Mouse (Mus musculus) lung, postnatal 0 days (tissue): ENCODE measurements around the gene Dock9. TPM values are rescaled to one million over a fixed set of nuclear protein-coding genes. Genes with fewer than 3 reads are reported as not detected.
A peak's percentile ranks its signal among the peaks of the same experiment; 100 is the strongest.

Source experiments
- ATAC-seq: fragments of 200-750 bp; cut with Nextera tagmentation; 2 replicates; pipeline ENCODE4 v1.8.0; 2017; ENCODE audit warnings: moderate library complexity
- DNase-seq: peaks from one replicate; pipeline ENCODE4 v3.0.0-alpha.2; 2016; ENCODE audit warnings: low spot score
- H3K27ac ChIP-seq: fragments of 300-500 bp; sonication (generic); 2 replicates; pipeline ENCODE4 v1.5.1; 2014; ENCODE audit warnings: antibody characterized with exemption, mild to moderate bottlenecking, low read length, mixed read lengths
- H3K27me3 ChIP-seq: fragments of 300-500 bp; sonication (generic); replicated peaks from 2 replicates; pipeline ENCODE4 v1.6.1; 2014; ENCODE audit warnings: low read length, mixed read lengths; ENCODE audit not compliant: insufficient read depth
- H3K36me3 ChIP-seq: fragments of 300-500 bp; sonication (generic); 2 replicates; pipeline ENCODE4 v1.6.1; 2014; ENCODE audit warnings: low read length, mixed read lengths; ENCODE audit not compliant: insufficient read depth
- H3K4me1 ChIP-seq: fragments of 300-500 bp; sonication (generic); 2 replicates; pipeline ENCODE4 v1.6.1; 2014; ENCODE audit warnings: antibody characterized with exemption, low read depth, low read length, mixed read lengths; ENCODE audit not compliant: insufficient read depth
- H3K4me2 ChIP-seq: fragments of 300-500 bp; sonication (generic); replicated peaks from 2 replicates; pipeline ENCODE4 v1.6.1; 2014; ENCODE audit warnings: low read depth, mild to moderate bottlenecking, low read length, moderate library complexity, mixed read lengths
- H3K4me3 ChIP-seq: fragments of 300-500 bp; sonication (generic); 2 replicates; pipeline ENCODE4 v1.5.1; 2014; ENCODE audit warnings: low read depth, low read length
- H3K9ac ChIP-seq: fragments of 300-500 bp; sonication (generic); replicated peaks from 2 replicates; pipeline ENCODE4 v1.6.1; 2014; ENCODE audit warnings: low read depth, mild to moderate bottlenecking
- H3K9me3 ChIP-seq: fragments of 300-500 bp; sonication (generic); 2 replicates; pipeline ENCODE4 v1.6.1; 2016; ENCODE audit warnings: low read length, mixed read lengths
- CTCF ChIP-seq: IDR thresholded peaks from 2 replicates; pipeline ENCODE4 v1.5.1; 2016; ENCODE audit warnings: antibody characterized with exemption, mild to moderate bottlenecking
- EP300 ChIP-seq: IDR thresholded peaks from 2 replicates; pipeline ENCODE4 v1.6.1; 2016; ENCODE audit warnings: antibody characterized with exemption, mild to moderate bottlenecking, control low read depth
- WGBS: fragments of 180-500 bp; shearing (Covaris S2); extraction: QIAGEN DNeasy Blood & Tissue Kit; methylation state at CpG from one replicate; pipeline ENCODE4 v1.1.7; 2014; 5-methylcytosine and 5-hydroxymethylcytosine counted together
- polyA plus RNA-seq: library from polyadenylated mRNA; unstranded; fragments of >200 nt; fragmentation: Nextera tagmentation; extraction: Ambion mirVana; gene quantifications from 2 replicates; pipeline ENCODE4 v1.2.1, GENCODE M21; 2015

Gene Dock9
- polyA plus RNA-seq, 1 experiment from 2014 or later = 19.8 TPM

DNA sequence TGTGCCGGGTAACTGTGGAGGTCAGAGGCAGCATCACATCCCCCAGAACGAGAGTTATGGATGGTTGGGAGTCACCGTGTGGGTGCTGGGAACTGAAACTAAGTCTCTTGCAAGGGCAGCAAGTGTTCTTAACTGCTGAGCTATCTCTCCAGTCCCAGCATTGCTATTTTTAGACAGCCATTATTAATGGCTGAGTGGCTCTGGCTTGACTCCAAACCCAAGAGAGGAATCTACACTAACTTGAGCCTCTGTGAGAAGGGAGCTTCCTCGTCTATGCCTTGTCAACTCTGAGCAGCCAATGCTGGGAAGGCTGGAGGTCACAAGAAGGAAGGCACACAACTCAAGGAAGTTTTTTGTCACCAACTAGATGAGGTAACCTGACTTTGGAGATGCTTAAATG is 275.9 kb downstream of the Dock9 start:
- Histone ChIP-seq H3K4me3 (no peak overlapping the region), H3K4me1 (peaks cover 10% of the 10 kb centered on the region; the same call in 1 of the 2 replicates), H3K36me3 (no peaks in the 10 kb centered on the region), H3K27ac (no peak overlapping the region), H3K4me2 (no peak overlapping the region), H3K27me3 (no peaks in the 10 kb centered on the region), H3K9me3 (no peaks in the 10 kb centered on the region), H3K9ac (no peak overlapping the region)
- 28% methylated on average over 4 of the region's 4 CpGs for WGBS
- peak; percentile 48 for DNase-seq
- TF ChIP-seq EP300 (no peak), CTCF (no peak)
- ATAC-seq = peak; percentile 40; the same call in 1 of the 2 replicates

DNA sequence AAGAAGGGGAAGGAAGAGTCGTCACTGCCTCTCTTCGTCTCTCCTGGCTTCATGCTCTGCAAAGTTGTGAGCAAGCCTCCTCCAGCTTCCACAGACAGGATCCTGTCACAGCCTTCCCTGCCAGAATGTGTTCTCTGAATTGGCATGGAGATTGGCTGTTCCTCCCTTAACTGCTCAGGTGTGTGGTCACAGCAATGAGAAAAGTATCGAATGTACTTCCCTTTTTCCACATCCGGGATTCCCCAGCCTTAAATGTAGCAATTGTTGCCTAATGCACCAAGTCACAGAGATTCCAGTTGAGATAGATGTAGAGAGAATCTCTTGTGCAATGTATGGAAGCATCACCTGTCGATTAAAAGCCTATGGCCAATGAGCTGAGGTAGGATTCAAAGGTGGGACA is 280.8 kb downstream of the Dock9 start:
- H3K36me3 ChIP-seq = no peaks in the 10 kb centered on the region
- H3K4me2 ChIP-seq = no peak overlapping the region
- H3K4me3 ChIP-seq = no peak overlapping the region
- DNase-seq (no peak), ATAC-seq (no peak)
- no peaks in the 10 kb centered on the region for H3K9me3 ChIP-seq
- H3K9ac ChIP-seq = no peak overlapping the region
- H3K27ac ChIP-seq = no peak overlapping the region
- TF ChIP-seq EP300 (no peak), CTCF (no peak)
- no peaks in the 10 kb centered on the region for H3K27me3 ChIP-seq
- H3K4me1 ChIP-seq = peaks cover 7% of the 10 kb centered on the region; the same call in 1 of the 2 replicates
- WGBS = 75% methylated on average over 5 of the region's 5 CpGs

DNA sequence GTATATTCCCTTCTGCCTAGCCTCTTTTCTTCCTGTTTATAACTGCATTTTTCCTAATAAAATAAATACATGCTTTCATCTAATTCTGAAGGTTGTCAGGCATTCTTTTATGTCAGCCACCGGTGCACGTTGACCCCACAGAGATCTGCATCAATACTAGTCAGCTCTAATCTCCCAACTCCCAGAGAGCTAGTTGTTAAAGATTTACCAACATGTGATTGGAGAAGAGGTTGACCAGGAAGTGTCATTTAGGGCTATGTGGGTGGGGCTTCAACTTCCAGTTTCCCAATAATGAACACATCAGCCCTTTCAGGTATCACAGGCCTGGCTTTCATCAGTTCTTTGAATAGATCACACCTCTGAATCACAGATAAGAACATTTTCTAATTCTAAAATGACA is 288.7 kb downstream of the Dock9 start:
- ATAC-seq (no peak), DNase-seq (no peak)
- no peaks in the 10 kb centered on the region for H3K9me3 ChIP-seq
- TF ChIP-seq CTCF (no peak), EP300 (no peak)
- H3K4me2 ChIP-seq = no peak overlapping the region
- H3K27me3 ChIP-seq = no peaks in the 10 kb centered on the region; the same call in 1 of the 2 replicates
- no peak overlapping the region for H3K4me3 ChIP-seq
- WGBS = 38% methylated on average over 2 of the region's 2 CpGs
- H3K4me1 ChIP-seq = no peaks in the 10 kb centered on the region
- no peaks in the 10 kb centered on the region for H3K36me3 ChIP-seq
- H3K9ac ChIP-seq = no peak overlapping the region
- no peak overlapping the region for H3K27ac ChIP-seq

DNA sequence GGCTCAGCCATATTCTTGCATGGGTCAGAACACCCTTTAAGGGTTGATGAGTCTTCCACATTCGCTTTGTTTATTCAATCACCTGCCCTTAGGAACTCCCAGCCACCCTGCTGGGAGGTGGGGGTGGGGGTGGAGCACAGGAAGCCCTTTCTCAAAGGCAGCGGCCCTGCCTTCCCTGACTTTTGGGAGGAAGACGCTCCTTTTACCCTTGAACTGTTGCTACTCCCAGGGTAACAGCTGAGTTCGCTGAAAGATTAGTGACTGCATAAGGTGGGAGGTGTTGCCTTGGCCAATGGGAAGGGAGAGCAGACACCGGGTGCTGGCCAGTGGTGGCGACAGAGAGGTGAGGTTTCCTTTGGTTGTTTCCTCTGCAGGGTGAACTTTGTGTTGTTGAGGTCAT is 291.3 kb downstream of the Dock9 start:
- no peak overlapping the region for H3K4me2 ChIP-seq
- TF ChIP-seq CTCF = no peak; the same call in 1 of the 2 replicates
- no peak for TF ChIP-seq EP300
- 0 out of 2 replicates have a peak, but pooled peaks have one; percentile 26 for ATAC-seq
- H3K4me3 ChIP-seq = no peak overlapping the region
- no peak overlapping the region for H3K9ac ChIP-seq
- no peak for DNase-seq
- no peak overlapping the region for H3K27ac ChIP-seq
- WGBS = 20% methylated on average over 6 of the region's 6 CpGs
- H3K9me3 ChIP-seq = no peaks in the 10 kb centered on the region
- no peaks in the 10 kb centered on the region for H3K4me1 ChIP-seq
- H3K27me3 ChIP-seq = no peaks in the 10 kb centered on the region; the same call in 1 of the 2 replicates
- H3K36me3 ChIP-seq = no peaks in the 10 kb centered on the region

DNA sequence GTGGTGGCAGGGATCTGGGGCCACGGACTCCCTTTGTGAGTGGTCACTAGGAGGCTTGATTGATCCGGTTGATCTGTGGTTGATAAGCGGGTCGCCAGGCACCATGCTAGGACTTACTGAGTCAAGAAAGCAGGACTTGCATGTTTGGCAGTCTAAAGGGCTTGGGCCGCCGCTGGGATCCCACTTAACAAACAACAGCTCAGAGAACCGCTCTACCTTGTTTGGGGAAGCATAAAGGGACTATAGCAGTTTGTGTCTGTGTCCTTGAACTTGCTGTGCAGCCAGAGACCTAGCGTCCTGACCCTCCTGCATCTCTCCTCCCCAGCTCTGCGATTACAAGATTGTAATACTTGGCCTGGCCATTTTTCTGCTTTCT is 292.2 kb downstream of the Dock9 start:
- Histone ChIP-seq H3K4me2 (peak overlapping the region; percentile 56; the same call in 1 of the 2 replicates), H3K27me3 (no peaks in the 10 kb centered on the region; the same call in 1 of the 2 replicates), H3K27ac (no peak overlapping the region), H3K4me1 (no peaks in the 10 kb centered on the region), H3K9ac (no peak overlapping the region), H3K4me3 (peak overlapping the region; percentile 16), H3K36me3 (no peaks in the 10 kb centered on the region), H3K9me3 (no peaks in the 10 kb centered on the region)
- no peak for DNase-seq
- ATAC-seq = no peak
- TF ChIP-seq EP300 (no peak), CTCF (no peak)
- WGBS = 32% methylated on average over 9 of the region's 9 CpGs

DNA sequence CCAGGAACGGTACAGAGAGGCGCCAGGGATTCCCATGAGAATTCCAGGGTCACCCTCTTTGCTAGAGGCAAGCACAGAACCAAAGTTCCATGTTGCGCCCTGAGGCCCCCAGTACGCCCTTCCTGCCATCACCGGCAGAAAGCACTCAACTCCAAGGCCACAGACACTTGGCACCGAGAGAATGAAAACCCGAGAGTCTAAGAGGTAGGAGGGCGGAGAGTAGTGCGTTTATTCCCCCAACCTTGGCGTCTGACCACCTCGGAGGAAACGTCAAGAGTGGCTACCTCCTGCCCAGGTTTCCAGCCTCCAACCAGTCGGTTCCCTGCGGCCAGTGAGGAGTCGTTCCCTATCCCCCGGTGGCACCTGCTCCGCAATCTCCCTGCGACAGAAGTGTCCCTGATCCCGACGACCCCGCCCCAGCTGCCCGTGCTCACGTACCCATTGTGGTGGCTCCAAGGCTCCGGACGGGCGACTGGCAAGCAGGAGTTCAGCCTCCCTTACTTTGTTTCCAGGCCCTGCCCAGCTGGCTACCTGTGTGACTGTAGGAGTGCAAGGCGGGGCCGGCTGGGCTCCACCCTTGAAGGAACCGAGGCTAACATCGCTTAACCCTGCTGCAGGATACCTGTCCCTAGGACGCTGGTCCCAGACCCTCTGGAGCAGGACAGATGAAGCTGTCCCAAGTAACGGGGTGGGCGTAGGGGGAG is 292.7 kb downstream of the Dock9 start, which contains the start of gene Slc15a1:
TSS of gene Slc15a1 (minus strand) at position 472 of the 704 bp plus-strand sequence.
- Histone ChIP-seq H3K9me3 (no peaks in the 10 kb centered on the region), H3K4me2 (peak within 1 kb of the TSS; percentile 56), H3K4me3 (peak within 1 kb of the TSS; percentile 16), H3K27ac (no peak within 1 kb of the TSS), H3K36me3 (no peaks in the 10 kb centered on the region), H3K9ac (no peak within 1 kb of the TSS), H3K27me3 (no peaks in the 10 kb centered on the region; the same call in 1 of the 2 replicates), H3K4me1 (no peaks in the 10 kb centered on the region)
- DNase-seq (peak; percentile 22), ATAC-seq (peak; percentile 60)
- TF ChIP-seq CTCF = no peak
- TF ChIP-seq EP300 = no peak
- 10% methylated on average over 33 of the region's 33 CpGs for WGBS
